Mouse (Mus musculus): ENCODE measurements around the gene Enpp6. TPM values are rescaled to one million over a fixed set of nuclear protein-coding genes. Genes with fewer than 3 reads are reported as not detected.
"Not testable (repeated sequence)": the region's sequence is repeated elsewhere in the genome, so short reads cannot be mapped to it uniquely, and the experiment has no call there.

Gene Enpp6
- total RNA-seq, 2 experiments from 2014 or later: 7.8 to 9.8 TPM

GRCm38 (mm10) chr8:46988366-46988765 lies 1.7 kb downstream of the Enpp6 start:
- no peak for DNase-seq (ENCODE audit: extremely low spot score in 1 of 2, low spot score in 2 of 2)
- intact Hi-C loops (cut with DNase I): no loop called here

- no peak for DNase-seq (ENCODE audit: extremely low spot score in 1 of 2, low spot score in 2 of 2)
- intact Hi-C loops (cut with DNase I): no loop called here
Measured at GRCm38 (mm10) chr8:46991081-46991480, 4.4 kb downstream of the Enpp6 start.

GRCm38 (mm10) chr8:46992579-46992978 lies 5.9 kb downstream of the Enpp6 start:
- DNase-seq (ENCODE audit: extremely low spot score in 1 of 2, low spot score in 2 of 2): no peak

GRCm38 (mm10) chr8:46995931-46996664 lies 9.4 kb downstream of the Enpp6 start:
- intact Hi-C loops (cut with DNase I): no loop called here
- no peak for DNase-seq (ENCODE audit: extremely low spot score in 1 of 2, low spot score in 2 of 2)

More at GRCm38 (mm10) chr8:46992579-46992978, 5.9 kb downstream of the Enpp6 start:
- intact Hi-C loops (cut with DNase I): no loop called here

GRCm38 (mm10) chr8:47005676-47006075 lies 19.0 kb downstream of the Enpp6 start:
- no peak for DNase-seq (ENCODE audit: extremely low spot score in 1 of 2, low spot score in 2 of 2)

GRCm38 (mm10) chr8:47006785-47007184 lies 20.1 kb downstream of the Enpp6 start:
- intact Hi-C loops (cut with DNase I): no loop called here
- no peak for DNase-seq (ENCODE audit: extremely low spot score in 1 of 2, low spot score in 2 of 2)

More at GRCm38 (mm10) chr8:47005676-47006075, 19.0 kb downstream of the Enpp6 start:
- intact Hi-C loops (cut with DNase I): no loop called here

GRCm38 (mm10) chr8:47008220-47008773 lies 21.6 kb downstream of the Enpp6 start:
- intact Hi-C loops (cut with DNase I): no loop called here

GRCm38 (mm10) chr8:47016268-47016946 lies 29.7 kb downstream of the Enpp6 start:
- DNase-seq (ENCODE audit: extremely low spot score in 1 of 2, low spot score in 2 of 2): peak; percentile 59 to 83
- intact Hi-C loops (cut with DNase I): loop anchor here (2.0 to 5.0 kb wide), 2 partner anchors 271 to 354 kb away; no protein-coding TSS in a partner anchor

More at GRCm38 (mm10) chr8:47008220-47008773, 21.6 kb downstream of the Enpp6 start:
- DNase-seq (ENCODE audit: extremely low spot score in 1 of 2, low spot score in 2 of 2): no peak

GRCm38 (mm10) chr8:47021135-47021555 lies 34.5 kb downstream of the Enpp6 start:
- intact Hi-C loops (cut with DNase I): loop anchor here (10.0 kb wide), 1 partner anchor 194 kb away; no protein-coding TSS in a partner anchor
- DNase-seq (ENCODE audit: extremely low spot score in 1 of 2, low spot score in 2 of 2): peak in 1 of 2 experiments; percentile 8

GRCm38 (mm10) chr8:47024612-47025011 lies 37.9 kb downstream of the Enpp6 start:
- no peak for DNase-seq (ENCODE audit: extremely low spot score in 1 of 2, low spot score in 2 of 2)
- intact Hi-C loops (cut with DNase I): loop anchor here (10.0 kb wide), 1 partner anchor 190 kb away; no protein-coding TSS in a partner anchor

GRCm38 (mm10) chr8:47026841-47027490 lies 40.3 kb downstream of the Enpp6 start:
- DNase-seq (ENCODE audit: extremely low spot score in 1 of 2, low spot score in 2 of 2): no peak
- intact Hi-C loops (cut with DNase I): loop anchor here (10.0 kb wide), 1 partner anchor 188 kb away; no protein-coding TSS in a partner anchor

- no peak for DNase-seq (ENCODE audit: extremely low spot score in 1 of 2, low spot score in 2 of 2)
- intact Hi-C loops (cut with DNase I): loop anchor here (10.0 kb wide), 1 partner anchor 186 kb away; no protein-coding TSS in a partner anchor
Measured at GRCm38 (mm10) chr8:47028474-47028873, 41.8 kb downstream of the Enpp6 start.

- intact Hi-C loops (cut with DNase I): no loop called here
- no peak for DNase-seq (ENCODE audit: extremely low spot score in 1 of 2, low spot score in 2 of 2)
Measured at GRCm38 (mm10) chr8:47030321-47030720, 43.6 kb downstream of the Enpp6 start.

- no peak for DNase-seq (ENCODE audit: extremely low spot score in 1 of 2, low spot score in 2 of 2)
- intact Hi-C loops (cut with DNase I): no loop called here
Measured at GRCm38 (mm10) chr8:47032081-47032480, 45.4 kb downstream of the Enpp6 start.

- intact Hi-C loops (cut with DNase I): no loop called here
- no peak for DNase-seq (ENCODE audit: extremely low spot score in 1 of 2, low spot score in 2 of 2)
Measured at GRCm38 (mm10) chr8:47033976-47034375, 47.3 kb downstream of the Enpp6 start.

- DNase-seq (ENCODE audit: extremely low spot score in 1 of 2, low spot score in 2 of 2): no peak
- intact Hi-C loops (cut with DNase I): no loop called here
Measured at GRCm38 (mm10) chr8:47036501-47036900, 49.8 kb downstream of the Enpp6 start.

GRCm38 (mm10) chr8:47037405-47037804 lies 50.7 kb downstream of the Enpp6 start:
- intact Hi-C loops (cut with DNase I): no loop called here
- no peak for DNase-seq (ENCODE audit: extremely low spot score in 1 of 2, low spot score in 2 of 2)

- DNase-seq (ENCODE audit: extremely low spot score in 1 of 2, low spot score in 2 of 2); intact Hi-C loops (cut with DNase I): not testable (repeated sequence)
Measured at GRCm38 (mm10) chr8:47040215-47040614, 53.5 kb downstream of the Enpp6 start.

GRCm38 (mm10) chr8:47046340-47046739 lies 59.7 kb downstream of the Enpp6 start:
- DNase-seq (ENCODE audit: extremely low spot score in 1 of 2, low spot score in 2 of 2): no peak
- intact Hi-C loops (cut with DNase I): no loop called here
